Mouse (Mus musculus): ENCODE measurements around the gene Ptrh2.
"Not testable (repeated sequence)": the region's sequence is repeated elsewhere in the genome, so short reads cannot be mapped to it uniquely, and the experiment has no call there.

Ptrh2 gene

DNA sequence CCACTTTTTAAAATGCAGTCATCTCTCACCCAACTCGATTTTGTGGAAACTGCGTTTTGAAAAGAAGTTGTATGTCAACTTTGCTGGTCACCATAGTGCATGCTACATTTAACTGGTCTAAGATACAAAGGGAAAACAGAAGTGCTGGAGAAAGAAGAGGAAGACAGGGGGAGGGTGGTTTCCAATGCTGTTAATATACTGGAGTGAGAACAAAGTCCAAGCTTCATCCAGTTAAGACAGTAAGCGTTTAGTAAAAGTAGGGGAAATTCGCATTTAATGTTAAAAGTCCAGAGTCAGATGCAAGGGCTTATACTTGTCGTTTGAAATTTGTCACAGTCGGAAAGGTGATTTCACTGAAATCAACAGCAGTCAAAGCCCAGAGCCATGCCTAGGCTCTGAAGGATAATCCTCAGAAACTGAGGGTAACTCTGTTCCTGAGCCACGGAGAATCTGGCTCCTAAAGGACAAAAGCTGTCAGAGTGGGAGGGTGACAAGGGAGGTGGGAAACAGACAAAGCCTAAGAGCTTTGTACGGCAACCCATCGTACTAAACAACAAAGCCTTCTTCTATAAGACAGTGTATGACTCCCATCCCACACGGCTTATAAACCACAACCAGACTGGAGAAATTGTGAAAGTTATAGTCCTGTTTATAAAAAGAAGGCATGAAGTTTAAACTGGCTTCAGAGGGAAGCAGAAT lies 50.6 kb downstream of the Ptrh2 start:
- DNase-seq (ENCODE audit: low spot score) = no peak

DNA sequence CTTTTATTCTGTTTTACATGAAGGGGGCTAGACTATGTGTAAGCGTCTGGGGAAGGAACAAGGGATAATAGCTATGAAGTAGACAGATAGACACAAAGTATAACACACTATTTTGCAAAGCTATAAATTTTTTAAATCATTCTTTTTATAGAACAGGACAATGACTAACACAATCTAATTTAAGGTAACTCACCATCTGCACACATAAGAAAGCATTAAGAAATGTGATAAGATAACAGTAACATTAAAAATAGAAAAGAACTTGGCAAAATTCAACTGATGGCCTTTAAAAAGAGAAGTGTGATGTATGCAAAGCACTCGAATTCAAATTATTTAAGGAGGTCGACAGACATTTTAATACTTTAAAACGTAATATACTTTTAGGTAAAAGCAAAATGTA lies 51.2 kb downstream of the Ptrh2 start:
- no peak for DNase-seq (ENCODE audit: low spot score)

DNA sequence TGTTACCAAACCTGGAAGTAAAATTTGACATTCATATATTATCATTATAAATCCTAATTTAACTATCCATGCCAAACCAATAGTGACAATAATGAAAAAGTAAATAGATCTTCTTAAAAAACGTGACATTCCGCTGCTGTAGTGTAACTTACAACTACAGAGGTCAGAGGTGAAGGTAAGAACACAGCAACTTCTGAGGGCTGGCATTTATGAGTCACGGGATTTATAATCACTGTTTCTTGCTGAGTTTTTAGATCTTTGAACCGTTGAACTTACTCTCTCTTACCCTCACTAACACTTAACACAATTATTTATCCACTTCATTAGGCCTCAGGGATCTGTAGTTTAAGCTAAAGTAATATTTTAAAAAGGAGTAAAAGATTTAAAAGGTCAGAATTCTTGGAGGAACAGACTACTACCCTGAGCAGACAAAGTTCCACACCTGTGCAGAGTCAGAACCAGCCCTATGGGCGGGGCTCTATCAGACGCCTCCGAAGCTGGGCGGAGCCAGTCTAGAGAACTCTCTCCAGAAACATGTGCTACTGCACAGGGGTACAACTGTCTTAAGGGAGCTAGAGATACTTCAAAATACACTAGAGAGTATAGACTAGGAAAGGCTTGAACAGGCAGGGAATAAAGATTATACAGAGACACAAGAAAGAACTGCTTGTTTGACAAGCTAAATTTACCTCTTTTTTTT lies 53.7 kb downstream of the Ptrh2 start:
- no peak for DNase-seq (ENCODE audit: low spot score)

DNA sequence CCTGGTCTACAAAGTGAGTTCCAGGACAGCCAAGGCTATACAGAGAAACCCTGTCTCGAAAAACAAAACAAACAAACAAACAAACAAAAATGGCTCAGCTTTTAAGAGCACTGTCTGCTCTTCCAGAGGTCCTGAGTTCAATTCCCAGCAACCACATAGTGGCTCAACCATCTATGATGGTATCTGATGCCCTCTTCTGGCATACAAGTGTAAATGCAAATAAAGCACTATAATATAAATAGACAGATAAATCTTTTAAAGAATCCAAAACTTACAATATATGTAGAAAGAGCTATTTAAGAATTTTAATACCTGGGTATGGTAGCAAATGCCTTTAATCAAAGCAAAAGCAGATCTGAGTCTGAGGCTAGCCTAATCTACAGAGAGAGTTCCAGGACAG lies 54.5 kb downstream of the Ptrh2 start:
- DNase-seq (ENCODE audit: low spot score) = not testable (repeated sequence)

GRCm38 (mm10) chr11:86738956-86739355 lies 55.2 kb downstream of the Ptrh2 start:
- DNase-seq (ENCODE audit: low spot score) = no peak

- DNase-seq (ENCODE audit: low spot score) = no peak
Measured at GRCm38 (mm10) chr11:86739470-86739869, 55.7 kb downstream of the Ptrh2 start.

DNA sequence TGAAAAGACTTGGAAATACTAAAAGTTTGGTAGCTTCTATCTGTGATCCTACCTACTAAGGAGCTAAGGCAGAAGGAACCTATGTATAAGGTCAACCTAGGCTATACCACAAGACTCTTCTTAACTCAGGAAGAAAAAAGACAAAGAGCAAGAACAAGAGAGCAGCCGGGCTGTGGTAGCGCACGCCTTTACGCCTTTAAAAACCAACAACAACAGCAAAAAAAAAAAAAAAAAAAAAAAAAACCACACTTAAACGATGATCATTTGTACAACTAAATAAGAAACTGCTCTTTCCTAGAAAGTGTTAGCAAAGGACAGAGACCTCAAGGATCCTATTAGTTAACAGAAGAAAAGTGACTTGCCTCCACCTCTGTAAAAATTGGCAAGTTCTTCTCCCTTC lies 57.7 kb downstream of the Ptrh2 start:
- DNase-seq (ENCODE audit: low spot score) = no peak
